Mouse (Mus musculus): Measurements from ENCODE around the gene Sesn1.
"Not testable (repeated sequence)": the region's sequence is repeated elsewhere in the genome, so short reads cannot be mapped to it uniquely, and the experiment has no call there.

Sesn1 gene

DNA sequence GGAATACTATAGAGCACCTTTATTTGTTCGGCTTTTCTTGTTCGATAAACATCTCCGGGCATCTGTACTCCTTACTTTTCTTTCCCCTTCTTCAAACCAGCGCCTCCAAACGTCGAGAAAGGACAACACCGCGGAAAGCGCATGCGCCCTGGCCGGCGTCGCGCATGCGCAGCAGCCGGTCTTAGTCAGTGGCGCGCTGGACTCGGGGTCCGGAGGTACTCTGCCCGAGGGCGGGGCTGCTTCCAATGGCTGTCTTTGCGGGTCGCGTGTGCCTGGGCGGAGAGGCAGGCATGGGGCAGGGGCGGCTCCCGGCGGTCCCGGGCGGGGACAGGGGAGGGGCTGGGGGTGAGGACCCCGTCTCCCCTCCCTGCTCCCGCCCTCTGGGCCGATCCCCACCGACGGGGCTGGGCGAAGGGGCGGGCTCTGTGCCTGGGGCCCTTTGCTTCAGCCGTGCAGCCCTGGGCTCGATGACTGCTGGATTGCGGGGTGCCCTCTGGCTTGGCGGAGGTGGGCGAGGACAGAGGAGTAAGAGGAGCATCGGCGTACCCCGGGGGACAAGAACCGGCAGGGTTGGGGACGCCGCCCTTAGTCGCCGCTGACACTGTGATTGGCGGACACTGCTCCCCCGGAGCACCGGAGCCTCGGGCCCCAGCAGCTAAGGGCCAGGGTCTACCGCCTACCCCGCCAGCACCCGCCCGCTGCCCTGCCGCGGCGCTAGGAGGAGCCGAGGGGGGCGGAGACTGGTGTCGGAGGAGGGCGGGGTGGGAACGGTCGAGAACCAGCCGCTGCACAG lies at the start of gene Sesn1, which contains the start of gene Cep57l1:
Gene Sesn1 (plus strand): TSS at position 165 of the 793 bp plus-strand sequence.
Gene Cep57l1 (minus strand): TSS at position 101 of the 793 bp plus-strand sequence.
- DNase-seq: peak; percentile 94

DNA sequence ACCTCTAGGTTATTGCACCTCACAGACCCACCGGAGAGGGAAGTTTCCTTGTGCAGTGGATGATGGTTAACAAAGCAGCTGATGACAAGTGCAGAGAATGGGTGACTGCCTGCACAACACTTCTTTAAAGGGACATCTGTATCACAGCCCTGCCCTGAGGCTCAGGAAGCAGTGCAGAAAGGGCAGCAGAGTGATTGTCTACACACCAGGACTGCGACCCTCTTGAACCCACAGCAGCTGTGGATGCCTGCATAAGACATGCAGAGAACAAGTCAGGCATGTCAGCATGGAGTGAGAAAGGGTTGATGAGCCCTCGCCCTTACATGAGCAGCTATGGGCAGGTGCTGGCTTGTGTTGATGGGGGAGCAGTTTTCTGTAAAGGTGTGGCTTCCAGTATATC lies 48.9 kb upstream of the Sesn1 start:
- no peak for DNase-seq

DNA sequence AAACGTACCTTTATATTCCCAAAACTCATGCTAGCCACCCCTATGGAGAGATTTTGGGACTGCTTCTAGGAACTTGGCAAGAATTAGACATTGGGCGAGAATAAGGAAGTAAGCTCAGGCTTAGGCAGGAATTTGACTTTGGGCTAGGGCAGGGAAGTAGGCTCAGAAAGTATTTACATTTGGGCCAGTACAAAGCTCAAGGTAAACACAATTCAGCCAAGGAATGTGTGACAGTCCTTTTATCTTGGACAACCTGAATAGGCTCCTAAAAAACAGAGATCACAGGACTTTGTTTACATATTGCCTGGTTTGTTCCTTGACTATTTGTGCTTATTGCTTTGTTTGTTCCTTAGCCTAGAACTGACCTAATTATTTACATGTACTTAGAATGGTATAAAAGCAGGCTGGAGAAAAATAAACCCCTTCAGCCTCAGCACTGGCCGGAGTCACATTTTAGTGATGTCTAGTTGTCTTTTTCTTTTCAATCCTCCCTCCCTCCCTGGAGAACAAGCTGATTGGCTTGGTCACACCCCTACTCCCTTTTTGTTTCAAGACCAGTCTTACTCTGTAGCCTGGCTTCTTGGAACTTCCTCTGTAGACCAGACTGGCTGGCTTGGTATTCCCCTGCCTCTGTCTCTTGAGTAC lies 45.9 kb upstream of the Sesn1 start:
- DNase-seq: no peak

DNA sequence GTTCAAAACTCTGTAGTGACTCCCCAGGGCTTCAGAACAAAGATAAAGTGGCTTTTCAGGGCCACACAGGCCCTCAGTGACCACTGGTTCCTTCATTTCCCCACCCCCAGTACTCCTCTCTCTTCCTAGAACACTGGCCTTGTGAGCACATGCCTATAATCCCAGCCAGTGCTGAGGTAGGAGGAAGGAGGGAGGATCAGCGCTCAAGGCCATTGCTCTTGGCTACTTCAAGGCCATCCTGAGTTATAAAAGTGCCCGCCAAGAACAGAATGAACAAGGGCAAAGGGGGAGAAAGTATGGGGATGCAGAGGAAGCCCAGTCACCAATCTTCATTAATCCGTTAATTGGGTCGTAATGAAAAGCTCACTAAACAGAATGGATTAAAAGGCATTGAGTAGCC lies 44.1 kb upstream of the Sesn1 start:
- DNase-seq: no peak

GRCm38 (mm10) chr10:41766280-41766679 lies 43.5 kb upstream of the Sesn1 start:
- DNase-seq: no peak

DNA sequence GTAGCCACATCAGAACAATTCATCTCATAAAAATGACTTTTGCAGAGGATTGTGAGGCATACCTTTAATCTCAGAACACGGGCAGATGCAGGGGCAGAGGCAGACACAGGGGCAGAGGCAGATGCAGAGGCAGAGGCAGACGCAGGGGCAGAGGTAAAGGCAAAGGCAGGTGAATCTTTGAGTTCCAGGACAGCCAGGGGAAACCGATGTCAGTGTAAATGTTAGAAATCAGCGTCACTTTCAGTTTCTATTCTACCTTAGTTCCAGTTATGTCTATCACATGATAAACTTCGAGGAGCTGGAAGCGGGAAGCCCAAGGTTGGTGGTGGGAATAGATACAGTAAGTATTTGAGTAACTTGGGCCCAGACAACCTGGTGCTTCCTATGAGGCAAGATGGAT lies 42.5 kb upstream of the Sesn1 start:
- no peak for DNase-seq

GRCm38 (mm10) chr10:41792375-41792774 lies 17.4 kb upstream of the Sesn1 start:
- no peak for DNase-seq

GRCm38 (mm10) chr10:41797253-41797652 lies 12.5 kb upstream of the Sesn1 start:
- DNase-seq: no peak

DNA sequence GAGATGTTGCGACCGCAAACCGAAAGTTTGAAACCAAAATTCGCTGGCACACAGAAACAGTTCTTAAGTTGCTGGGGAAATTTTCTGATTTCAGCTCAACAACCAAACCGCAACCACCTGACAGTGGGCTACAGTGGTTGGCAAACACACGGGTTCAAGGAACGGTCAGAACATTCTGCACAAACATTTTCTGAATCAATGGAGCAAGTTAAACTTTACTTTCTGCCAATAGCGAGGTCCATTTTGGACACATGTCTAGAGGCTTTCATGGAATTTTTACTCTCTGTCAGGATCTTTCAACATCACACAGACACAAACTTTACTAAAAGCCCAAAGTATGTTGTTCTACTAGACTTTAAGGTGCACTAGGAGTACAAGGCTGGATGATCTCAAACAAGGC lies 6.3 kb upstream of the Sesn1 start:
- no peak for DNase-seq

DNA sequence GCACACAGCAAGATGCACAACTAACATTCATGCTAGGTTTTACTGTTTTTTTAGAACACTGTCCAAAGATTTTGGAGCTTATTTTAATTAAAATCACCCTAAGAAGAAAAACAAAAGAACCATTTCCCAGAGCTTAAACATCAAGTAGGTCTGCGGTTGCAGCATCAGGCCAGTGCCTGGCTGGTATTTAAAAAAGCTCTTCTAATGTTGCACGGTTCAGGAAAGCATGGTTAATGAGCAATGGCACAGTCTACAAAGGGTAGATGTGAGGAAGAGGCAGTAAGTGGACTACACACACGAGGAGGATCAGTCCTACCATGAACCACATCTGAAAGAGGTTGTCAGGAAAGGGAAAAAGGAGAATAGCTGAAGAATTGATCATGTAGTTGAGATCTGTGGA lies 5.0 kb upstream of the Sesn1 start:
- no peak for DNase-seq

GRCm38 (mm10) chr10:41805729-41806355 lies 3.9 kb upstream of the Sesn1 start:
- DNase-seq: no peak

DNA sequence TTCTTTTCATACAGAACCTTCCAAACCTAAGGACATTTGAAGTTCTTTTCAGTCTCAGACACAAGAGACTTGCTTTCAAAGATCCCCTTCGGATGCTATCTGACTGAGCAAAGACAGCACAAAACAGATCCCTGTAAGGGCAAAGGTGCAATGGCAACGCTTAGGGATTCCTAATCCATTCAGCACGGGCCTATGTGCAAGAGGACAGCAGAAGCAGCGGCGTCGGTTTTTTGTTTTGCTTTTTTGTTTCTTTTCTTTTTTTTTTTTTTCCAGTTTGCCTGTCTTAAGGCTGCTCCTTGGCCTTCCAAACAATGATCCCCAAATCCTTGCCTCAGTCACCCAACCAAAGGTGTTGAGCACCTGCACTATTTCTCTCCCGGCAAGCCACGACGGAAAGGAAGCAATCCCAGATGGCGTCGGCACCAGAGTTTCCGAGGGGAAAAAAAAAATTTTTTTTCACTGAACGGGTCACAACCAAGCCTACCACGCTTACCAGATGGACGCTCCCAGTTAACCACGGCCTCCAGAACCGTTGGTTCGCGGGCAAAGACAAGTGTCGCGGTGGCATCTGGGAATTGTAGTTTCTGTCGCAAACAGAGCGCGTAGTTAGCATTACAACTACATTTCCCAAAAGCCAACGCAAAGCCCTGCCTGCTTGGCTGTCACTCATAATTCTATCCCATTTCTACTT lies 510 bp upstream of the Sesn1 start:
- peak; percentile 90 for DNase-seq

DNA sequence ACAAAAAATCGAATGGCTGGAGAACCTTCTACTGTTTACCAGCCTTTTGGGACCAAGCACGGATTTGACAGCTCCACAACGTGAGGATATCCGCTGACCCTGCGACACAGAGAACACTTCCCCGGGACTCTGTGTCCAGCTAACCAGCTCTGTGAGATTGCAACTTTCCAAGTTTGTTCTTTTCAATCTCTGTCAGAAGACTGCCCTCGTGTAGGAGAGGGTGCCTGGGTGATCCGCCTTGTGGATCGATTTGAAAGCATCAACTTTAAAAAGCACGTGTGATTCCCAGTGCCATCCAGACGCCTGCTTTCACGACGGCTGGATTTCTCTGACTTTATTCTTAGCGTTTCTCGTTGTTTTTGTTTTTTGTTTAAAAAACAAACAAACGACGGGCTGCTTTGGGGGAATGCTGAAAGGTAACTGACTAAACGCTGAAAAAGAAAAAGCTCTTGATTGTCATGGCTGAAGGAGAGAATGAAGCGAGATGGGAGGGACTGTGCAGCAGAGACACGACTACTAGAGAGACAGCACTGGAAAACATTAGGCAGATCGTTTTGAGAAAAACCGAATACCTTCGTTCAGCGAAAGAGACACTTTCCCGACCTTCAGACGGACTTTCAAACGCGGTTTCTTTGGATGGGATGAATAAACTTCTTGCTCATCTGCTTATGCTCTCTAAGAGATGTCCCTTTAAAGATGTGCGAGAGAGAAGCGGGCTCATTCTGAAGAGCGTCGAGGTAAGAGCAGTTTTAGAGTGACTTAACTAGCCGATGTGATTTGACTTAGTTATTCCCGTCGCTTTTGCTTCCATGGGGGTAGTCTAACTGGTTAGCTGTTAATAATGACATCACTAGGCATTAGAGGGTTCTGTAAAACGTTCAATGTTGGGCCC lies 1.1 kb downstream of the Sesn1 start:
- no peak for DNase-seq

- no peak for DNase-seq
Measured at GRCm38 (mm10) chr10:41812566-41812965, 2.8 kb downstream of the Sesn1 start.

GRCm38 (mm10) chr10:41814305-41814853 lies 4.6 kb downstream of the Sesn1 start:
- DNase-seq: no peak

- DNase-seq: no peak
Measured at GRCm38 (mm10) chr10:41816516-41816915, 6.8 kb downstream of the Sesn1 start.

DNA sequence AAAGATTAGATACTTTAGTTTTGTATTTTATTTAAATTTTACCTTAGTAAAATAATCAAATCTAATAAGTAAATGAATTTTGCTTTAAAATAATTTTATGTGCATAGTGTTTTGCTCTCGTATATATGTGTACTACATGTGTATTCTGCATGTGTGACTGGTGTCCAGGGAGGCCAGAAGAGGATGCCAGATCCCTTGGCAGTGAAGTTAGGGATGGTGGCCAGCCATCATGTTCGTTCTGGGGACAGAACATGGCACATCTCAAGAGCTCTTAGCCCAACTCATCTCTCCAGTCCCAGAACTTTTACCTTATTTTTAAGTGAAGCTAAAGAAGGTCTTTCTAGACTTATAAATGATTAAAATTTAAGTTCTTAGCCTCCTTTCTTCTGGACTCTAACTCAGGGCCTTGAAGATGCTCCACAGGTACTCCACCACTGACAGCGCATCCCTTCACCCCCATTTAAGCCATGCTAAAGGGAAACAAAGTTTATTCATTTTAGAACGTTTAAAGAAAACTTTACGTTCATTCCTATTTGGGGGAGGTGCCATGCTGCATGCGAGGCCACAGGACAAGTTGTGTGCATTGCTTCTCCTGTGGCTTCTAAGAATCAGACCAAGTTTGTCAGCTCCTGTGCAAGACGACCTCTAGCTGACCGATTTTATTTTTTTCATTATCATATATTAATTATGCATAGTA lies 8.4 kb downstream of the Sesn1 start:
- no peak for DNase-seq

GRCm38 (mm10) chr10:41818733-41819070 lies 9.0 kb downstream of the Sesn1 start:
- DNase-seq: not testable (repeated sequence)

- no peak for DNase-seq
Measured at GRCm38 (mm10) chr10:41819307-41819706, 9.6 kb downstream of the Sesn1 start.

GRCm38 (mm10) chr10:41820401-41820800 lies 10.7 kb downstream of the Sesn1 start:
- no peak for DNase-seq

- DNase-seq: no peak
Measured at GRCm38 (mm10) chr10:41821171-41821570, 11.4 kb downstream of the Sesn1 start.
